Mouse (Mus musculus): ENCODE results near the gene Uggt1.

Uggt1 gene

DNA sequence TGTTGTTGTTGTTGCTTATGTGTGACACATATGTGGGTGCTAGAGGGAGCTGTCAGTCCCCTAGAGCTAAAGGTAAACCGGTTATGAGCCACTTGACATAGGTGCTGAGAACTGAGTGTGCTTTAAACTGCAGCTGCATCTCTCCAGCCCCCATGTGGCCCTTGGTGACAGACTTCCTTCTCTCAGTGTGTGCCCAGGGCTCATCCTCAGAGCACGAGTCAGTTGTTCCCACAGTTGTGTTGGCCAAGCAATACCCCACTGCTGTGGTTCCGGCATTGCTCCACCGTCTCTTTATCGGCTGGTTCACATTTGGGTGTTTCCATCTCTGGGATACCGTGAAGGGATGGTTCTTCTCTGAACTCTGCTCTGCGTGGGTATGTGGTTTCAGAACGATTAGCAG is 12.8 kb upstream of the Uggt1 start:
- DNase-seq (ENCODE audit: low spot score), result no peak

DNA sequence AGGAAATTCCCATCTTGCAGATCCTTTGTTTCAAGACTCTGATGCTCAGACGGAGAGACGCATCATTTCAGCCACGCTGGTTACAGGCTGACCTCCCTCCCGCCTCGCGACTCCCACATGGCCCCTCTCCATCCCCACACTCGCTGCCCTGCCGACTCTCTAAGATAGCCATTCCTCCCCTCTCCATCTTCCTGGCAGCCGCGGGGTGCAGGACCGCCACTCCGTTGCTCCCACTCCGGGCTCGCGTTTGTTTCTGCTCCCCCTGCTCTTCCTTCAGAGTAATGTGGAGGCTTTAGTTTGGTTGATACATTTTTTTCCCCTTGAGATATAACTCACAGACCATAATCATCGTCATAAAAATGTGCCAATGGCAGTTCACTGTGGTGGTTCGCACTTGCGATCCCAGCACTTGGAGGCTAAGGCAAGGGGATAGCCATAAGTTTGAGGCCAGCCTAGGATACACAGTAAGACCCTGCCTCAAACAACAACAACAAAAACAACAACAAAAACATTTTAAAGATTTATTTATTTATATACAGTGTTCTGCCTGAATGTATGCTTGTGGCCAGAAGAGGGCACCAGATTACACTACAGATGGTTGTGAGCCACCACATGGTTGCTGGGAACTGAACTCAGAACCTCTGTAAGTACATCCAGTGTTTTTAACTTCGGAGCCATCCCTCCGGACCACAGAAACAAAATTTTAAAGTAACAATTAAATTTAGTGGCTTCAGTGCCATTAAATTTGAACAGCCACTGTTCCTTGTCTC is 11.5 kb upstream of the Uggt1 start:
- no peak for DNase-seq (ENCODE audit: low spot score)

DNA sequence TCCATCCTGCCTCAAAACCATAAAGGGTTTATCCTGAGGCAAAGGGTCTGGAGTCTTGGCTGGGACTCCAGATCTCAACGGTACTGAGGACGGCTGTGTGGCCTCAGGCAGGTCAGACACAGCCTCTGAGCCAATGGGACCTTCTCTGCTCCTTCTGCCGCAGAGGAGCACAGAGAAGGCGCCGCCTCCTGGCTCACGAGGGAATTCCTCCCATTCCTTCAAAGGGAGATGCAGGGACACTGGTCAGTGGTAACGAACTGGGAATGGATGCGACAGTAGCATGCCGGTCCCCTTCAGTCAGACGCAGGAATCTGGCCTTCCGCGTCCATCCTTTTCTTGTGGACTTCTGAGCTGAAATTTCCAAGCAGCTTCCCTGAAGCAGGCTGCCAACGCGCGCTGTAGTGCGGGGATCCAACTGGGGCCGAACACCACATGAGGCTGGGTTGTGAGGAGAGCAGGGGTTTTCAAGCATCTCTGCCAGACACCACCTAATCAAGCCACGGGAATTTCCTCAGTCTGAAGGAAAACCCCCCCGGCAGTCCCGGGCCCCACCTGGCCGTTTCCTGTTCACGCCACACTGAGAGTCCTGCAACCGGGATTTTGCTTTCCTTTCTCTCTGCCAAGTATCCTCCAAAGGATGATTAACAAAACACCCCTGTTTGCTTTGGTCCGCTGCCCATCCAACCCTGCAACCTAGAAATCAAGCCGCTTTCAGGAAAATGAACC is 10.3 kb upstream of the Uggt1 start:
- DNase-seq (ENCODE audit: low spot score), result no peak

DNA sequence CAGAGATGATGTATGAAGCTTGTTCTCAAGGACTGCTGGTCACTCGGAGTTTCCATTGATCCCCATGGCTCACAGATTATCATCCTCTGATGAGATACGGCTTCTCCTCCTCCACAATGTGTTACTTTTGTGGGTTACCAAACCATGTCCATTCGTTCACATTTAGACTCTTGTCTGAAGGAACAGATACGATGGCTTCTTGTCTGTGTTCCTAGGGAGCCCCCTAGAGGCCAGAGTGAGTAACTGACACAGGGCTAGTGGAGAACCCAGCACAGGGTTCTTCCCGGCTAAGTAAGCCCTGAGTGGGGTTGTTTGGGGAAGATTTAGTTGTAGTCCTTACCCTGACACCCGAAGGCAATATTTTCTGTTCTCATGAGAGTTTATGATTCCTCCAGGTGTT is 8.3 kb upstream of the Uggt1 start:
- peak; percentile 38 for DNase-seq (ENCODE audit: low spot score)

DNA sequence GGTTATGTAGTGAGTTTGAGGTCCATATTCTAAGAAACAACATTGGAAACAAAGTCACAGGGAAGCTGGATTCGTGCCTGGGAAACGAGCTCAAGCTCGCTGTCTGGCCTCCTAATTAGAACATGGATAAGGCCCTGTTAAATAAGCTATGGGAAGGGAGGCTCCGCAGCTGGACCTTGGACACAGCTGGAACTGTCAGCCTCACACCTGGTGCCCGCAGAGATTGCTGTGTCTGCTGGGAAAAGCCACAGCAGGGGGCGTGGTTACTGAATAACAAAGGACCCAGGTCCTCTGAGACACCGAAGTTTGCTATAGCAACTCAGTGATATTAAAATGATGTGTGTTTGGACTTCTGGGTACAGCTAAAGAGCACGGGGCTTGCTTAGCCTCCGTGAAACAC is 6.9 kb upstream of the Uggt1 start:
- no peak for DNase-seq (ENCODE audit: low spot score)

DNA sequence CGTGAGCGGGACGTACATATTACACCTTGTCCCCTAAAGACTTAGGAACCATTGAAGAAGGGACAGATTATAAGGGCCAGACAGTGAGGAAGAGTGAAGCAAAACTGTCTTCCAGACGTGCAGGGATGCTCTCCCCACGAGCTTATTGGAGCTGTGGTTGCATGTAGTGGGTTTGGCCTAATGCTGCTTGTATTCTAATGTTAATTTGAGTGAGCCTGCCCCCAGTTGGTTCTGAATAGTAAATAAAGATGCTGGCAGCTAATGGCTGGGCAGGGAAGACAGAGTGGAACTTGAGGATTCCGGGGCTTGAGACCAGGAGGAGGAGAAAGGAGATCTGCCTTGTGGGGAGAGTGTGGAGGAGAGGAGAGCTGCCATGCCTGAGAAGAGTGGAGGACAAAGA is 2.2 kb upstream of the Uggt1 start:
- no peak for DNase-seq (ENCODE audit: low spot score)

DNA sequence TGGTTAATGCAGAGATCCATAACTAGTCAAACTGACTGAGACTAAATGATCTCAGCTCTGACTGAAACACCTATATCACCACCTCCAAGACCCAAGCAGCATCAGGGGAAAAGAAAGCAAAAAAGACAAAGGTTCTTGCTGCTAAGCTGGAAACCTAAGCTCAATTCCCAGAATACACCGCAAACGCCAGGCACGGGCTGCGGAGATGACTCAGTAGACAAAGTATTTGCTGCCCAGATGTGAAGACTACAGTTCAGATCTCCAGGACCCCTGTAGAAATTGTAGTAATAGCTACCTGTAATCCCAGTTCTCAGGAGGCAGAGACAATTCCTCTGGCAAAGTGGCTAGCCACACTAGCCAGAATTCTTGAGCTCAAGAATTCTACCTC is 302 bp upstream of the Uggt1 start:
- no peak for DNase-seq (ENCODE audit: low spot score)

DNA sequence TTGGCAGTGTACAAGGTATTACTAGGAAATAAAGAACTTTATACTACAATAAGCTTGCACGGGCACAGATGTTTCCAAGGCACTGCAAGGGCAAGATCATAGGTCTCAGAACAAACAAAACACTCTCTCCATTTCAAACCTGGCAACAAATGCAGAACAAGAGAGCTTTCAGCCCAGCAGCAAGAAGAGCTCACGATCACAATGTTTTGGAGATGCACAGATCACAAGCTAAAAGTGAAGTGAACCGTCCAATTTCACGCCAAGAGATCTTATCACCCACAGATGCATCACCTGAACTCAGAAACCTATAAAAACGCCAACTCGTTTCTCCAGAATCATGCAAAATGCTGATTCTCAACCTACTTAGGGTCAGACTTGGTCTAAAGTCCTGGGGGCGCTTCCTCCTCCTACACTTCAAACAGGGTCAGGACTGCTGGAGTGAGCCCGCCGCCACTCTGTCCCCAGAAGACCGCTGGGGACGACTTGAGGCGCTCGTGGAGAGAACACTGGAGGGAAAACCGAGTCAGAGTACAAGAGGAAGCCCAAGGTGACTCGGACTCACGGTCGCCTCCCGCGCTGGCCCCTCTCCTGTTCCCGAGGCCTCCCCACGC is 968 bp downstream of the Uggt1 start:
- no peak for DNase-seq (ENCODE audit: low spot score)

DNA sequence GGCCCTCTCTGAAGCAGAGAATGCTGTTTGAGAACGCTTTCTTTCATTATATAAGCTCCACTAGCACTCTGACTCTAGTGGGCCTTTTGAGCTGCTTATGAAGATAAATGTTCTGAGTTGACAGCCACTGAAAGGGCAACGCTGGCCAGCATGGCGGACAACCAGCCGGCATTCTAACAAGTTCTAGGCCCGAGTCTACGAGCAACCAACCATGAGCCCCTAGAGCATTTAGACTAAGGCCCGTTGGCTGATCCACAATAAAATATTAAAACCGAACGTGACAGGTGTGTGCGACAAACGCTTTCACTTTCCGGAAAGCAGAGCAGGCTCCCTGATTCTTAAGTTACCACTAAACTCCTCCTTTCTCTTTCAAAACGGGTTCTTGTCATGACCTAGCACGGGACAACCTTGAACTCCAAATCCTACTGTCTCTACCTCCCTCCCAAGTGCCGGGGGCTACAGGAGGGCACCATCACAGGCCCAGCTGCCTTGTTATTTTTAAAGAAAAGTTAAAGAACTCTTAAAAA is 2.6 kb downstream of the Uggt1 start:
- DNase-seq (ENCODE audit: low spot score), result no peak

DNA sequence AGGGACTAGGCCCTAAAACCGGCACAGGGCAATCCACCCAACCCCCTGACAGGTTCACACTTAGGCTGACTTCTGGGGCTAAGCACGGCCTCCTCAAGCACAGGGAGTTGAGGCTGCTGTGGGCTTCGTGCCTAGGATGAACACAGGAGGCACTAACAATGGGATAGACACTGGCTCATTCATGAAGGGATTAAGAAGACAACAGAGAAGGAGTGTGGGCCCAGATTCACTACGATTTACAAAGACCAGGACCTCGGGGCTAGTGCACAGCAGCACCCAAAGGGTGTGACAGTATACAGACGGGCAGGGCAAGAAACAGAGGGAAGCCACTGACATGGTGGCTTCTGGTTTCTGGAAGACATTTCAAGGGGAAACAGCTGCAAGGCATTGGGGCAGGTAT is 4.3 kb downstream of the Uggt1 start:
- no peak for DNase-seq (ENCODE audit: low spot score)

DNA sequence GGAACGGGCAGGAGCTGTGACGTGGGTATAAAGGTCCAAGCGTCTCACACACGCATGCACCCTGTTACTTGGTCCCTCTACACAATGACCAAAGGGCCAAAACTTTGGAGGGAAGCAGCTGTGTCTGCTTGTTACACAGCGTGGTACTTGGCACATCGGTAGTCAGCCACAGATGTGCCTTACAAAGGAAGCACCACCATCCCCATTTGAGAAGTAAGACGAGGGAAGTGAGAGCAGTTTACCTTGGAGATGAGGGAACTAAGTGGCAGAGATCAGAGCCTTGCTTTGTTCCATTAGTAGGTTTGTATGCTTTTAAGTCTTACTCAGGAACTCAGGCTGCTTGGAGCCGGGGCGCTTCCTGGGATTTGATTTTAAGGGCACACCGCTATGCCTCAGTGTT is 5.1 kb downstream of the Uggt1 start:
- DNase-seq (ENCODE audit: low spot score), result no peak

DNA sequence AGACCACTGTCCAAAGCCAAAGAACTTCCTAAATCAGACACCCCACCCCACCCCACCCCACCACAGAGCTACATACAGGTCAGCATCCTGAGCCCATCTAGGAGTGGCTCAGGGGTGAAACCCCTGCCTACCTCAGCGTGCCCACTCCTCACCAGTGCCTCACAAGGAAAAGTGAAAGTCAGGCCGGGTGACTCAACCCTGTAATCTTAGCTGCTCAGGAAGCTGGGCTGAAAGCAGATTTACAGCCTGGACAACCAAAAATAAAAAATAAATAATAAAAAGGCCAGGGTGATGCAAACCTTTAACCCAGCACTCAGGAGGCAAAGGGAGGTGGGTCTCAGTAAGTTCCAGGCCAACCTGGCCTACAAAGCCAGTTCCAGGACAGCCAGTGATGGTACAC is 8.7 kb downstream of the Uggt1 start:
- no peak for DNase-seq (ENCODE audit: low spot score)

DNA sequence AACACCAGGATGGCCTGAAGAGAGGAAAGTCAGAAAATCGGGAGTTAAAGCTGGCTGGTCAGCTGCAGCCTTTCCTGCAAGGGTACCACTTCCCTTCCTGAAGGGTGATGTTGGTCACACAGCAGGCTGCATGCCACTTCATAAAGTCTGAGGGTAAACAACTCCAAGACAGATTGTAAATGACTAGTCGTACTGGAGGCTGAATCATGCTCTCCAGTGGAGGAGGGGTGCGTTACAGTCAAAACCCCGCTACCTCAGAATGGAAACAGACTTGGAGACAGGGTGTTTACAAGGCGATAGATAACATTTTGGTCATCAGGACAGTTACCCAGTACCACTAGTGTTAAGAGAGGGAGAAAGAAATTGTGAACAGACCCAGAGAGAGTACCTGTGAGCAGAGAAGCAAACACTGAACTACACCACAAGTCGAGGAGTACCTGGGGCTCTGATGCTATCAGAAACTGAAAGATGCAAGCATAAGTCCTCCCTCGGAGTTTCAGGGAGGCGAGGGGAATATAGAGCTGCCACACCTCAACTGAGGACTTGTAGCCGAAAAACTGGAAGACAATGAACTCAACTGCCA is 9.4 kb downstream of the Uggt1 start:
- no peak for DNase-seq (ENCODE audit: low spot score)

DNA sequence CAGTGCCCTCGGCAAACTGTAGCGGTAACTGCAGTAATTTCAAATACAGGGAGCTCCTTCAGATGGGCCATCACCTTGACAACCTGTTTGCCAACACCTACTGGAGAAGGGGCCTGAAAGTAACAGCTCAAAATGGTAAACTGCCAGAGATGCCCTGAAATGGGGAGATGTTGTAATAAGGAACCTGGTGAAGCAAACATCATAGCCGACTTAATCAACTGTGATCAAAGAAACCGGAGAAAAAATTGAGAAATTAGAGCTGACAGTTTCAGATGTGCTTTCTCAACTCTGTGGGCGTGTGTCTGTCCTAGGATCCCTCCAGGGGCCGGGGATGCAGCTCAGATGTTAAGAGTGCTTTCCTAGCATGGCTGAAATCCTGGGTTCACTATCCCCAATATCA is 11.3 kb downstream of the Uggt1 start:
- no peak for DNase-seq (ENCODE audit: low spot score)

DNA sequence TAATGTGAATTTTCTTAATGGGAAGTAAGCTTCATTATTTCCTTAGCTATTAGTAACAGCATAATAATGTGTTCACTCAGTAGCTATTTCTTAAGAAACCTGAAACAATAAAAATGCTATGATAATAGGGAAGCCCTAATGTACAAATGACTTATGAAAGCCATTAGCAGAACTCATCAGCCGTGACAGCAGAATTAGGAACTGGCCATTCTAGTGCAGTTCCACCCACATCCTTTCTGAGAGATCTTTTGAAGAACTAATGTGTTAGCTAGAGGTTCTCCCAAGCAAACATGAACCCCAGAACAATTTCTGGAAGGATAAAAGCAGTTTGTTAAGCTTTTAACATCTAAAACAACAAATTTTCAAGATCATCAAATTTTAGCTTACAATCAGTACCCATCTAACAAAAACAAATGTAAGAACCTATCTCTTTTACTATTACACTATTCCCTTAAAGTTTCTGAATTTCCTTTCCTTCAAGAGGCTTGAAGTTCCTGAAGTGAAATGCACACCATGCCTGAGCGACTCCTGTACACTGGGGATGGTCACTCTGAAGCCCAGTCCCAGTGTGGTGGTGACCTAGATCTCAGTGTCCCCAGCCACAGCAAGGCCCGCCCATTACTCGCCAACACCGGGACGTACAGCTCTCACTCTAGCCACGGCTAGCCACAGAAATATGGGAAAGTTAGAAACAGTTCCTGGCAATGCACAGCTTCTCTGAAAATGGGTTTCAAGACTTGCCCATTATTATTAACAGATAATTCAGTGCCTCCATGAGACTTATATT is 13.4 kb downstream of the Uggt1 start:
- DNase-seq (ENCODE audit: low spot score), result no peak

DNA sequence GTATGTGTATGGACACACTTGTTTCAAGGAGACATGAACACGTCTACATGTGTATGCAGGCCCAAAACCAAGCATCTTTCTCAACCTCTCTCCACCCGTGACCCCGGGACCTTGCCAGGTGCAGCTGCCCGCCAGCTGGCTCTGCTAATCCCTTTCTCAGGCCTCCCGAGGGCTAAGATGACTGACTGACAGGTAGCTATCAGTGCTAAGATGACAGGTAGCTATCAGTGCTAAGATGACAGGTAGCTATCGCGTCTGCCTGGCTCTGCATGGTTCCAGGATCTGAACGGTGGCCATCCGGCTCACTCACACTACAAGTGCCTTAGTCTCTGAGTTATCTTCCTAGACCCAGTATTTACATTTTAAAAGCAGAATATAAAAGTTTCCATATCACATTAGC is 16.1 kb downstream of the Uggt1 start:
- no peak for DNase-seq (ENCODE audit: low spot score)

DNA sequence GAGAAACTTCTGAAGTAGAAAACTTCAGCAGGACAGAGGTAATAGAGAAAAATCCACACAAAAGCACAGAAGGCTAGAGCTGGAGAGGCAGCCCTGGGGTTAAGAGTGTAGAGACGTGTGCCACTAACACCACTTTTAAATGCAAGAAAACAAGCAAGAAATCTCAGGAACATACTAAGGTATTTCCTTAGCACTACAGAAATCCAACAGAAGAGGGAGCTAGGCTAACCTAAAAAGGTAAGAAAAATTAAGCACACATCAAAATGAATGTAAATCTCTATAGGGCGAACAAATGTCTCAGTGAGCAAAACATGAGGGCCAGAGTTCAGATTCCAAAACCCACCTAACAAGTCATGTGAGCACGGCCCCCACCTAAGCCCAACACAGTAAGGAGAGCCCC is 19.9 kb downstream of the Uggt1 start:
- no peak for DNase-seq (ENCODE audit: low spot score)

DNA sequence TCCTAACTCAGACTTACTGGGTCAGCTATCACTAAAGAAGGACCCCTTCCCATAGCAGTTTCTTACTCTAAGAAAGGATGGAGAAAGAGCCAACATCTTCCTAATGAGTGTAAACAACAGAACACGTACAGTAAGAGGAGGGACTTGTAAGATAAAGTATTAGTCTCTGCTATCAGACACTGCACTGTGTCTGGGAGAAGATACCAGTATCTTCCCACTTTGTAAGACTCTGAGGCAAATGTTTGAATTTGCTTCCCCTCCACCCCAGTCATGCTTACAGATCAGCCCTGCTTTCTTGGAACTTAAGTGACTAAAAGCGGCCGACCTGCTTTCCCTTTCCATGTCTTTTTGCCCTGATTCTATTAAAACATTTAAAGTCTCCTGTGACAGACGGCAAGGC is 30.2 kb downstream of the Uggt1 start:
- DNase-seq (ENCODE audit: low spot score), result no peak

DNA sequence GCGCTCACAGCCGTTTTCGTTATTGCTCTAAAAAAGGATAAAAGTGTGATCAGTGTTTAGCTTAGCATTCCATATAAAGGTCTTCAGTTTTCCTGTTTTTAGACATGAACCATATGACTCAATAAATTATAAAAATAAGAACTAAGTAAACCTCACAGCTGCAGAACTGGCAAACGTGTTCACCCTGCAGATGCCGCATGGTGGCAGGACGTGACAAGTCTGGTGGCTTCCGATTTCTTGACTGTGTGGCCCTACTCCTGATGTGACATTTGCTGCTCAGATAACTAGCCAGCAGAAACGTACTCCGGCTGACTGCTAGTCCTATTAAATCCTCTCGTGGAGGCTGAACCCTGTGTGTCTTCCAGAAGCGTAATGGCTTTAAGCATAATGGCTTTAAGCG is 42.8 kb downstream of the Uggt1 start:
- no peak for DNase-seq (ENCODE audit: low spot score)

DNA sequence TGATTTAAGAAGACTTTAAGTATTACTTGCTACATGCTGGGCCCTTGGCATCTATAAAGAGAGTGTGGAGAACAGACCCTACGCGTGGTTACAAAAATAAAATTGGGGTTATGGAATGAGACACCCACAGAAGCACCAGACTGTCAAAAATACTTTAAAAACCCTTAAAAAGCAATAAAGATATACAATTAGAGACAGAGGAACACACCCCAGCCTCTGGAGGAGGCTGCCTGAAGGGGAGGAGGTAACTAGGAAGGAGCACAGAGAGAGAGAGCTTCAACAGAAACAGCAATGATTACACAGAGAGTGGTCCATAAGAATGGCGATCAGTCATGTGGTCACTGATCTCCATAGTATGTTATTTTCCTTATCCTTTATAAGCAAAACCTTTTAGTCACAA is 50.0 kb downstream of the Uggt1 start:
- no peak for DNase-seq (ENCODE audit: low spot score)

DNA sequence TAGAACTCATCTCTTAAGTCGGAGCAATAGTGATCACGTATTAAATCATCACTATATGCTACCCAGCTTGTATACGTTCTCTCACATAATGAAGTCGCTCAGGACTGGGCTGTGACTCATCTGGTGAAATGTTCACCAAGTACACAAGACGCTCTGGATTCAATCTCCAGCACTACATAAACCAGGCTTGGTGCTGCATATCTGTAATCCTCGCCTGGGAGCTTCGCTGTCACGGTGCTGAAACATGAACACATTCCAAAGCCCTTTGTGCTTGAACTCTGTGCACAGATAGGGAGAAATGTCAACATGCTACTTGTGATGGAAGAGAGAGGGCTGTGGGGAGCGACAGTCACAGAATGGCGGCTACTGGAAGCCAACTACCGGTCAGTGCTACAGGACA is 52.6 kb downstream of the Uggt1 start:
- no peak for DNase-seq (ENCODE audit: low spot score)

DNA sequence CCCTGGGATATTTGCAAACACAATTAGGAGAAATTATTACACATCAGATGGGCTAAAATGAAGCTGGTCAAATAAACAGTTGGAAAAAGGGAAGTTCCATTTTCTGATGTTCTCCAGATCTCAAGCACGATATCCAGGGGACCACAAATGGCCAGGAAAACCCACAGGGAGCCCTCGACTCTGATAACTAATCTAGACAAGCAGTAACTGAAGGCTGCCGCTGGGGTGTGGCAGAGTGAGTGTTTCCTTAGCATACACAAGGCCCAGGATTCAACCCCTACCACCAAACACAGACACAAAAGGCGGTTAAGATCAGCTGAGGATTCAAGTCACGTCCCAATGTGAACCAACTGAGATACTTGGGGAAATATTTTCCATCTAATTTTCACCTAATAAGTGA is 64.5 kb downstream of the Uggt1 start:
- no peak for DNase-seq (ENCODE audit: low spot score)
